Mouse (Mus musculus) cortical plate, adult 2 months (tissue): ENCODE data around the gene Stk39. TPM values are rescaled to one million over a fixed set of nuclear protein-coding genes. Genes with fewer than 3 reads are reported as not detected.

ENCODE experiments used
- H3K27ac ChIP-seq: fragments of 200-500 bp; 2 replicates; pipeline ENCODE4 v1.5.1; 2012; ENCODE audit warnings: low read length, control low read depth, inconsistent platforms; ENCODE audit not compliant: insufficient read depth
- H3K4me1 ChIP-seq: fragments of 200-500 bp; 2 replicates; pipeline ENCODE4 v1.6.1; 2011; ENCODE audit warnings: low read length; ENCODE audit not compliant: control insufficient read depth, insufficient read depth
- H3K4me3 ChIP-seq: fragments of 200-500 bp; 2 replicates; pipeline ENCODE4 v1.5.1; 2011; ENCODE audit warnings: mild to moderate bottlenecking, low read length, control low read depth; ENCODE audit not compliant: insufficient read depth
- CTCF ChIP-seq: fragments of 200-500 bp; IDR thresholded peaks from 2 replicates; pipeline ENCODE4 v1.5.1; 2011; ENCODE audit warnings: mild to moderate bottlenecking, control low read depth, low read length; ENCODE audit not compliant: insufficient read depth; ENCODE audit errors: extremely low read depth
- POLR2A ChIP-seq: fragments of 200-500 bp; IDR thresholded peaks from 2 replicates; pipeline ENCODE4 v1.6.1; 2011; ENCODE audit warnings: mild to moderate bottlenecking, low read length, control low read depth; ENCODE audit not compliant: insufficient read depth; ENCODE audit errors: extremely low read depth
- polyA plus RNA-seq: library from polyadenylated mRNA; depleted of rRNA; stranded (reverse); fragments of >200 nt; gene quantifications from 2 replicates; pipeline ENCODE4 v1.2.3, GENCODE M21; 2012

Gene Stk39
- polyA plus RNA-seq, 1 experiment = 32.7 TPM

DNA sequence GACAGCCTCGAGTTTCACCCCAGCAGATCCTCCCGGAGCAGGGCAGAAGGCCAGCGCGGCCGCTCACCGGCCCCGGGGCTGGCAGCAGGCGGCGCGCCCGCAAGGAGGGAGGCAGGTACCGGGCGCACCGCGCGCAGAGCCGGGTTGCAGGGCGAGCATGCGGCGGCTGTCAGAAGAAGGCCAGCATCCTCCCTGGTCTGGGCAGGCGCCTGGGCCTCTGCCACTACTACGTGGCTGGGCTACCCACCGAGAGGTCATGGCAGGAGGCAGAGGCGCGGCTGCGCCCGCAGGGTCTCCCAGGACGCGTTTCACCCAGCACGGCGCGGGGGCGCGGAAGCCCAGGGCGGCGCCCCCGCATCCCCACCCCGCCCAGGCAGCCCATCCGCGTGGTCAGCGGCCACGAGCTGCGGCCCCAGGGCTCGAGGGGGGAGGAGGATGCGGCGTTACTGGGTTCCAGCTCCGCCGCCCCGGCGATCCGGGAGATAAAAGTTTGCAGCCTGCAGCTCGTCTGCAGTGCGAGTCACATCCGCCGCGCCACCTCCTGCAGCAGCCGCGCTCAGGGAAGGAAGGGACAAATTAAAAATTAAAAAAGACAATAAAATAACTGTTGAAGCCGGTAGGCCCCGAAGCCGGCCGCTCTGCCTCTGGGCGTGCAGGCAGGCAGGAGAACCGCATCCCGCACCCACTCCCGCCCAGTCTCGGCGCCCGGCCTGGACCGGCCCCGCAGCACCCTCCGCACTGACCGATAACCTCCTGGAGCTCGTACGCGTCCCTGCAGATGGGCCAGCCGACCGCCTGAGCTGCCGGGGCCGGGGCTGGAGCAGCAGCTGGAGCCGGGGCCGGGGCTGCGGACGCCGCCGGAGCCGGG, 943 bp downstream of the Stk39 start:
- Histone ChIP-seq H3K4me3 (peak overlapping the region; percentile 95), H3K4me1 (peaks cover 5% of the 10 kb centered on the region; the same call in 1 of the 2 replicates), H3K27ac (peak overlapping the region; percentile 83)
- TF ChIP-seq CTCF (no peak), POLR2A (no peak)

DNA sequence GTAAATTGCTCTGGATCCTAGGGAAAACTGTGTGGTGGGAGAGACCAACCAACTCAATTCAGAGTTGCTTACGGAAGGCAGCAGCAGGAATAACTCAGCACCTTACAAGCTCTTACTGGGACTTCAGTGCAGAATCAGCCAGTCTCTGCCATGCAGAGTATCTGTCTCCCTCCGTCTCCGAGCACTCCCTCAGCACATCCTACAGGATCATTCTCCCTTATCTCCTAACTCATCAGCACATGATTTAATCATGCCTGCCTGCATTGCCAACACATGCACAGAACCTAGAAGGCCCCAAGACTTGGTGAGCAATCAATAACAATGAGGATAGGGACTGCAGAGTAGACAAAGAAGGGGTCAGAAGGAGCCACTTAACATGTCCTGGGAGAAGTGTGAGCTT, 2.6 kb downstream of the Stk39 start:
- TF ChIP-seq POLR2A (no peak), CTCF (no peak)
- Histone ChIP-seq H3K4me3 (no peak overlapping the region), H3K27ac (no peak overlapping the region), H3K4me1 (peaks cover 5% of the 10 kb centered on the region; the same call in 1 of the 2 replicates)

GRCm38 (mm10) chr2:68468698-68469097, 3.4 kb downstream of the Stk39 start:
- TF ChIP-seq POLR2A = no peak
- TF ChIP-seq CTCF = peak; percentile 13; the same call in 1 of the 2 replicates
- Histone ChIP-seq H3K27ac (no peak overlapping the region), H3K4me3 (no peak overlapping the region), H3K4me1 (peaks cover 5% of the 10 kb centered on the region; the same call in 1 of the 2 replicates)

DNA sequence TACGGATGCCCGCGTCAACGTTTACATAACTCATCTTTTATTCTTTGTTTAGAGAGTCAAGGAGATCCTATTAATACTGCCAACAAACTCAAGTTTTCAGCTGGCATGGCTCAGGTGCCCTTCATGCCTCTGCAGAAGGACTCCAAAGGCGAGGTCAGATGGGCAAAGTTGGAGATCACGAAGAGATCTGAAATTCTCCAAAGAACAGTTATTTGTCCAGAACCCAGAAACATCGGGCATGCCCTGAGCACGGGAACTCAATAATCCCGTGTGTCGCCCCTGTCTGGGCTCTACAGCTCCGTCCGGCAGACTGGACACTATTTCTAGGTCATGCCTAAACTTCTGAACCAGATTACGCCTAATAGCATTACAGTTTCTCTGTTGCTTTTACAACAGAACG, 3.8 kb downstream of the Stk39 start:
- TF ChIP-seq CTCF (no peak), POLR2A (no peak)
- no peak overlapping the region for H3K4me3 ChIP-seq
- H3K27ac ChIP-seq = no peak overlapping the region
- H3K4me1 ChIP-seq = peaks cover 5% of the 10 kb centered on the region; the same call in 1 of the 2 replicates

DNA sequence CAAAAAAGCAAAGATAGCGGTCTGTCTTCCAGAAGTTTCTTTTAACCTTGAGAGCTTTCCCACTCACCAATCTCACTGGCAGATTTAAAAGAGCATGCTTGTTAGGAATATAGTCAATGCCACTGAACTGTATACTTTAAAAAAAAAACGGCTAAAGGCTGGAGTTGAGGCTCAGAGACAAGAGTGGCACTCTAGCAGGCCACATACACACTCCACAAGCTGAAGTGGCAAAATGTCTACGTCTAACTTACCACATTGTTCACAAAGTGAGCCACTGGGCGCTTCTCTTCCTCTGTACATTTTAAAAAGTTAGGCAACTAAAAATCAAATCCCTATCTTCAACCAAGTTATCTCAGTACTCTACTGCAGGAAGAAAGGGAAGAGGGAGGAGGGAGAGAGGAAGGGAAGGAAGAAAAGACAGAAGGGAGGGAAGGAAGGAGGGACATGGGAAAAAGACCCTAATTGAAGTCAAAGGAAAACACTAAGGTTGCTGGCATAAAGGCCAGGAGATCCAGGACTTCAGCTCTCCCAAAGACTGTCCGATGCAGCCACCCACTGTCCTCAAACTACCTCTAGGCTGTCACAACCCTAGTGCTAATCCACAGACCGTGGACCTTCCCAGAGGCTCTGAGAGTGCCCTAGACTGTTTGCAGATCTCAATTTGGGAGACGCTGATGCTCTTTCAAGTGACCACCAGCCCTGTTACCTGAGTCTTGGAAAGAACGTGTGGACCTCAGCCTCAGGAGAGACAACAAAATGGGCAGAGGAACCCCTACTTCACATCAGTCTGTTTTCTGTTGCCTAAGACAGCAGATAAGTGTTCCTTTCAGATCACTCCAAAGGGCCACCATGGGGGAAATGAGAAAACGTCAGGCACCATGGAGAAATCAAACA, 4.7 kb downstream of the Stk39 start:
- Histone ChIP-seq H3K4me3 (no peak overlapping the region), H3K4me1 (peaks cover 5% of the 10 kb centered on the region; the same call in 1 of the 2 replicates), H3K27ac (no peak overlapping the region)
- TF ChIP-seq CTCF (no peak), POLR2A (no peak)

DNA sequence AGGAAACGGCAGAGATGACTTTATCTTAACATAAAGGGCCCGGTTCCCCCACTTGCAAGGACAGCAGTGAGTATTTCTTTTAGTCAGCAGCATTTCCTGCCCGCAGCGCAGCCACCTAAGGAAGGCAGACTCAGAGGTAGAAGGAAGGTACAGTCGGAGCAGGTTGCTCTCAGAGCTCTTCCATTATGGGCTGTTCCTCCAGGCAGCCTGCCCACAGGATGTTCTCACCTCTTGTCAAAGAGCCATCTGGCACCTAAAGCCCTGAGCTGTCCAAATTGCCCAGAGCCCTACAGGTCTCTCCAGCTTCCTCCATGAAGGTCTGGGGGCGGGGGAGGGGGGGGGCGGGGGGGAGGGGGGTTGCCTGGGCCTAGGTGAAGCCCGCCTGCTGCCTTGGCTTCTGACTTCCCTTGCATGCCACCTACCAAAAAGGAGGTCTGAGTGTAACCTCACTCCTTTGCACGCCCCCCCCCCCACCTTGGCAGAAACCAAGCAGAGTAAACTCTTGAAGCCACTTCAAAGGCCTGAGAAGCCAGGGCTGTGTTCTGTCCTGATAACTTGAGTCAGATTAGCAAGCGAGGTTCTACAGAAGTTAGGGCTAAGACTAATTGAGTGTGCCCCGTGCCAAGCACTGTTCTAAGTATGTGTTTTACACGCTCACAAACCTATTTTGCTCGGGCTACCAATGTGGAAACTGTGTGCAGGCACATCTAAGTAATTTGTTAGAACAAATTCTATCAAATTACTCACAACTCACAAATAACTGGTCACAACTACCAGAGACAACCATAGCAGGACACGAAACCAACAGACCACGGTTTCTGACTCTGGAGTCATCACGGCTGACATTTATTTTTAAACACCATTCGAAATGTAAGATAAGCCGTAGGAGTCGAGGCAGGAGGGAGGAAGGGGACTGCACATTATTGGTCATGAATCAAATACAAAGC, 5.7 kb downstream of the Stk39 start:
- Histone ChIP-seq H3K4me1 (peaks cover 5% of the 10 kb centered on the region; the same call in 1 of the 2 replicates), H3K4me3 (no peak overlapping the region), H3K27ac (no peak overlapping the region)
- TF ChIP-seq CTCF = no peak
- no peak for TF ChIP-seq POLR2A

DNA sequence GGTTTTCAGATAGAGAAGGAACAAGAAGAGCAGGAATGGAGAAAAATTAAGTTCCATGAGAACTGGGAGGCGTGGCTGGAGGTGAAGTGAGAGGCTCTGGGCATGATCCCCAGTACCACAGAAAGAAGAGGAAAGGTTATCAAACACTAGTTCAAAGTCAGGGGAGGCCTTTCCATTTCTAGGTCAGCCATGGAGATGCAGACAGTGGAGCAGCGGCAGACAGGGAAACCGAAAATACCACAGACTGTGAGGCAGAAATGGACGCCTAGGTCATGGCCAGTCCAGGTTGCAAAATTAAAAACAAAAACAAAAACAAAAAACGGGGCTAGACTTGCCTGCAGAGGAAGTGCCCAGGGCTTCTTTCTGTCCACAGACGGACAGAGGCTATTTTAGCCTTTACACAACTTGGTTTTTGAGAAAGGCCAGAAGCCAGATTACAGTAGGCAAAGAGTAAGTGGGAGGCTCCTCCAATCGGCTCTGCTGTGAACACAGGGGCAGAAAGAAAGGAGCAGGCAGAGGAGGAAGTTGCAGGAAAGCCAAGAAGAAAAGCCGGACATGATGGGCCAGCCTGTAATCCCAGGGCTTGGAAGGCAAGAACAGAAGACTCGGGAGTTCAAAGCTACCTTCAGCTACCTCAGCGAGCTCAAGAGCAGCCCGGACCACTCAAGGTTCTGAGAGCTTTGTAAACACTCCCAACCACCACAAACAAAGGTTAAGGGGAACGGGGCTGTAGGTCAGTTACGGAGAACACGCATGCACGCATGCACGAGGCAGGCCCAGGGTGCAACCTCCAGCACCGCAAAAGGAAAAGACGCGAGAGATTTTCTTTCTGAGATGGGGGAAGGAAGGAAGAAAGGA, 6.6 kb downstream of the Stk39 start:
- no peak for TF ChIP-seq POLR2A
- no peak for TF ChIP-seq CTCF
- Histone ChIP-seq H3K27ac (no peak overlapping the region), H3K4me1 (peaks cover 5% of the 10 kb centered on the region; the same call in 1 of the 2 replicates), H3K4me3 (no peak overlapping the region)

GRCm38 (mm10) chr2:68464456-68464855, 7.6 kb downstream of the Stk39 start:
- peaks cover 2% of the 10 kb centered on the region; the same call in 1 of the 2 replicates for H3K4me1 ChIP-seq
- no peak for TF ChIP-seq CTCF
- no peak for TF ChIP-seq POLR2A

More at GRCm38 (mm10) chr2:68464456-68464855, 7.6 kb downstream of the Stk39 start:
- Histone ChIP-seq H3K27ac (no peak overlapping the region), H3K4me3 (no peak overlapping the region)
